Mouse (Mus musculus) heart, embryonic 12.5 days (tissue): ENCODE results near the gene Rbbp4. TPM values are rescaled to one million over a fixed set of nuclear protein-coding genes. Genes with fewer than 3 reads are reported as not detected.

ENCODE experiments used
- ATAC-seq: fragments of 200-750 bp; cut with Nextera tagmentation; 2 replicates; pipeline ENCODE4 v1.8.0; 2017; ENCODE audit warnings: moderate TSS enrichment, moderate library complexity; ENCODE audit not compliant: insufficient number of reproducible peaks, low FRiP score
- H3K27ac ChIP-seq: fragments of 300-500 bp; sonication (generic); 2 replicates; pipeline ENCODE4 v1.5.1; 2016; ENCODE audit warnings: mild to moderate bottlenecking, moderate library complexity; ENCODE audit not compliant: poor library complexity, severe bottlenecking
- H3K27me3 ChIP-seq: fragments of 300-500 bp; sonication (generic); replicated peaks from 2 replicates; pipeline ENCODE4 v1.6.1; 2016; ENCODE audit warnings: mild to moderate bottlenecking, moderate library complexity
- H3K36me3 ChIP-seq: fragments of 300-500 bp; sonication (generic); 2 replicates; pipeline ENCODE4 v1.6.1; 2016; ENCODE audit warnings: mild to moderate bottlenecking, moderate library complexity
- H3K4me1 ChIP-seq: fragments of 300-500 bp; sonication (generic); replicated peaks from 2 replicates; pipeline ENCODE4 v1.6.1; 2016; ENCODE audit warnings: mild to moderate bottlenecking
- H3K4me2 ChIP-seq: fragments of 300-500 bp; sonication (generic); 2 replicates; pipeline ENCODE4 v1.6.1; 2016; ENCODE audit warnings: mild to moderate bottlenecking, moderate library complexity
- H3K4me3 ChIP-seq: fragments of 300-500 bp; sonication (generic); 2 replicates; pipeline ENCODE4 v1.5.1; 2016; ENCODE audit warnings: mild to moderate bottlenecking
- H3K9ac ChIP-seq: fragments of 300-500 bp; sonication (generic); 2 replicates; pipeline ENCODE4 v1.6.1; 2016; ENCODE audit warnings: mild to moderate bottlenecking, moderate library complexity
- H3K9me3 ChIP-seq: fragments of 300-500 bp; sonication (generic); replicated peaks from 2 replicates; pipeline ENCODE4 v1.6.1; 2016; ENCODE audit warnings: mild to moderate bottlenecking, moderate library complexity
- WGBS: fragments of 180-500 bp; shearing (Covaris S2); methylation state at CpG from one replicate; pipeline ENCODE4 v1.1.7; 2016; 5-methylcytosine and 5-hydroxymethylcytosine counted together
- polyA plus RNA-seq: library from polyadenylated mRNA; unstranded; fragments of >200 nt; fragmentation: Nextera tagmentation; extraction: Ambion mirVana; gene quantifications from 2 replicates; pipeline ENCODE4 v1.2.1, GENCODE M21; 2016

The Rbbp4 gene
- polyA plus RNA-seq, 1 experiment from 2014 or later, result 342 TPM

DNA sequence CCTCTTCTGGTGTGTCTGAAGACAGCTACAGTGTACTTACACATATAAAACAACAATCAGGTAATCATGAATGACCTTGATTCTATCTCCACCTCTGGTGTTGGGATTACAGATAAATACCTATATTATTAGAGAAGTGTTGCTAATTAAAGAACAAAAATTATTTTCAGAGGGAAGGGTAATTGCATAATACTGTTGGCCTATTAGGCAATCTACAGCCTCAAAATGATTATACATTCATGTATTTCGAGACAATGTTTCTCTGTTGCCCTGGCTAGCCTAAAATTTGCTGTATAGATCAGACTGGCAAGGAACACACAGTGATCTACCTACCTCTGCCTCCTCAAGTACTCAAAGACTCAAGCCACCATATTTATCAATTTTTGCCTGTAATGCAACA, 11.7 kb downstream of the Rbbp4 start:
- Histone ChIP-seq H3K9ac (no peak overlapping the region), H3K4me3 (no peak overlapping the region), H3K36me3 (peaks cover 73% of the 10 kb centered on the region), H3K4me1 (peaks cover 5% of the 10 kb centered on the region), H3K9me3 (no peaks in the 10 kb centered on the region), H3K27ac (no peak overlapping the region), H3K27me3 (no peaks in the 10 kb centered on the region), H3K4me2 (no peak overlapping the region)
- 100% methylated on average over 1 of the region's 1 CpGs for WGBS
- ATAC-seq, result no peak

DNA sequence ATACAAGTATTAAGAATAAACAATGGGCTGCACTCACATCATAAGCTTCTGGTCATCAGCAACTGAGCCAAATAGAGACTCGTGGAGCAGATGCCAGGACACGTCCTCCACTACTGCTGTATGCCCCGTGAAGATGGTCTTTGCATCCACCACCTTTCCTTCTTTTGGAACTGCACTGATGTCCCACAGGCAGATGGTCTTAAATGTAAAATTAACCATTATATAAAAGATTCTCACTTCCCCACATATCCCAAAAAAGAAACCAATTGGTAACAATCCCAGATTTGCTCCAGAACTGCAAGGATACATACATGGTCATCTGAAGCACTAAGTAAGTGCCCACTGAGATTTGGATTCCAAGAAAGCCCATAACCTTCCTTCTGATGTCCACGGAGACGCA, 13.1 kb downstream of the Rbbp4 start:
- H3K4me3 ChIP-seq, result no peak overlapping the region
- no peak for ATAC-seq
- H3K27ac ChIP-seq, result no peak overlapping the region
- no peaks in the 10 kb centered on the region for H3K27me3 ChIP-seq
- no peak overlapping the region for H3K4me2 ChIP-seq
- H3K9ac ChIP-seq, result no peak overlapping the region
- H3K4me1 ChIP-seq, result peaks cover 5% of the 10 kb centered on the region
- H3K9me3 ChIP-seq, result no peaks in the 10 kb centered on the region
- peaks cover 73% of the 10 kb centered on the region for H3K36me3 ChIP-seq
- WGBS, result 93% methylated on average over 5 of the region's 5 CpGs

DNA sequence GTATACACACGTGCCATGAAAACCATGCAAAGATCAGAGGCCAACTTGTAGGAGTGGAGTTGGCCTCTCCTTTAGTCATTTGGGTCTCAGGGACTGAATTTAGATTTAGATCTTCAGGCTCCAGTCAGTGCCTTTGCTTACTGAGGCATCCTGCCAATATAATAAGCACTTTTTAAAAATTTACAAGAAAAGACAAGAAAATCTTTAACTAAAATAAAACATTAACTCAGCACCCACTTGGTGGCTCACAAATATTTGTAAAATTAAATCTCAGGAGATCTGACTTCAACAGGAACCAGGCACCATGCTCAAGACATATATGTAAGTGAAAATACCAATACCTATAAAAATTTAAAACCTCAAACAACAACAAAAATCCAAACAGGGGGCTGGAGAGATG, 14.3 kb downstream of the Rbbp4 start:
- Histone ChIP-seq H3K4me2 (no peak overlapping the region), H3K27ac (no peak overlapping the region), H3K36me3 (peaks cover 74% of the 10 kb centered on the region), H3K27me3 (no peaks in the 10 kb centered on the region), H3K9me3 (no peaks in the 10 kb centered on the region), H3K4me3 (no peak overlapping the region), H3K4me1 (peaks cover 4% of the 10 kb centered on the region; the same call in 1 of the 2 replicates), H3K9ac (no peak overlapping the region)
- 90% methylated on average over 1 of the region's 1 CpGs for WGBS
- no peak for ATAC-seq

DNA sequence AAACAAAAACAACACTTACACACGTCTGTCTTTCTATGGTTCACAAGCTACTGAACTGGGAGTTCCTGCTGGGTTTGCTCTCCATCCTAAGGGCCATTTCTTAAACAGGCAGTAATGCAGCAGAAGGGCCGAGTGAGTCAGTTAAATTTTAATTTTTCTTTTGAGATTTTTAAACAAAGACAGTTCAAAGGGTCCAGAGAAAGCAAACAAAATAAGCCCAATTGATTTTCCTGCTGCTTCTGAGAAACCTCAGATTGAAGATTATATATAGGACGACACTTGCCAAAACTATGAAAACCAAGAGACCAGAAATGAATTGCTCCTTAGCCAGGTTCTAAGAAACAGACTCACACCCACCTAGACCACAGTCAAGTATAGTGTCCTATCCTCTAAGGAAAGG, 21.3 kb downstream of the Rbbp4 start:
- Histone ChIP-seq H3K27me3 (no peaks in the 10 kb centered on the region), H3K36me3 (peaks cover 88% of the 10 kb centered on the region), H3K9me3 (no peaks in the 10 kb centered on the region), H3K4me1 (no peaks in the 10 kb centered on the region), H3K4me3 (no peak overlapping the region), H3K27ac (no peak overlapping the region), H3K9ac (no peak overlapping the region), H3K4me2 (no peak overlapping the region)
- no peak for ATAC-seq
- WGBS, result 80% methylated on average over 3 of the region's 3 CpGs

DNA sequence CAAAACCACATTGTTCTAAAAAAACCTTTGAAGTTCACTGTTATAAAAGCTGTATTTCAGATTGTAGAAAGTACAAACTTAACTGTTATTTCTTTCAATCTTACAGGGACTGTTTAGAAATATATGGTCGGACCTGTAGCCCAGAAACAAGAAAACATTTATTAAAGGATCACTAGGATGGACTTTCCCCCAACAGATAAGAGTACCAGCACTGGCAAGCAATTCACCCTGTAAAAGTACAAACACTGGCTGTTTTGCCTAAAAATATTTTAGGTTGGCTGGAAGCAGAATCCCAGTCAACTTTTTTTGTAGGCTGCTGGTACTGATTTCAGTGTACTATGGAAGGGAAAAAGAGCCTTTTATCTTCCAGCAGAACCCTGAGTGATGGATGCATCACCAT, 27.2 kb downstream of the Rbbp4 start:
- no peak overlapping the region for H3K4me3 ChIP-seq
- H3K4me1 ChIP-seq, result peaks cover 7% of the 10 kb centered on the region
- H3K27me3 ChIP-seq, result no peaks in the 10 kb centered on the region
- no peaks in the 10 kb centered on the region for H3K9me3 ChIP-seq
- H3K9ac ChIP-seq, result no peak overlapping the region
- no peak overlapping the region for H3K27ac ChIP-seq
- H3K36me3 ChIP-seq, result peaks cover 66% of the 10 kb centered on the region
- ATAC-seq, result no peak
- H3K4me2 ChIP-seq, result no peak overlapping the region
- WGBS, result 92% methylated on average over 1 of the region's 1 CpGs

DNA sequence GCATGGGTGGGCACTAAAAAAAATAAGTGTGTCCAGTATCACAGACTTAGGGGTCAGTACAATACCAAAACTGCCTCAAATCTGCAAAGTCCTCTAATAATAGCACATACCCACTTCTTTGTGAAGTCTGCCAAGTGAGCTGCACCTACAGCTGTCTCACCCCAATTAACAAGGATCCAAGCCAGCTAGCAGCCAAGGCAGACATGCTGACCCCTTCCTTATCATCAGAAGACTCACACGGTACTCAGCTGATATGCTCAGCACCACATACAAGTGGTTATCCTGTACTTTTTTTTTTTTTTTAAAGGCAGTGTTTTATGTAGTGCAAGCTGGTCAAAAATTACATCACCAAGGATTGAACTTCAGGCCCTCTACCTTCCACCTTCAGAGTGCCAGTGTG, 30.9 kb downstream of the Rbbp4 start:
- WGBS, result 5% methylated on average over 1 of the region's 1 CpGs
- H3K36me3 ChIP-seq, result peaks cover 36% of the 10 kb centered on the region
- H3K9me3 ChIP-seq, result peaks cover 4% of the 10 kb centered on the region; the same call in 1 of the 2 replicates
- no peak overlapping the region for H3K9ac ChIP-seq
- no peak for ATAC-seq
- peaks cover 7% of the 10 kb centered on the region for H3K4me1 ChIP-seq
- H3K4me3 ChIP-seq, result no peak overlapping the region
- no peak overlapping the region for H3K27ac ChIP-seq
- no peak overlapping the region for H3K4me2 ChIP-seq
- H3K27me3 ChIP-seq, result no peaks in the 10 kb centered on the region

DNA sequence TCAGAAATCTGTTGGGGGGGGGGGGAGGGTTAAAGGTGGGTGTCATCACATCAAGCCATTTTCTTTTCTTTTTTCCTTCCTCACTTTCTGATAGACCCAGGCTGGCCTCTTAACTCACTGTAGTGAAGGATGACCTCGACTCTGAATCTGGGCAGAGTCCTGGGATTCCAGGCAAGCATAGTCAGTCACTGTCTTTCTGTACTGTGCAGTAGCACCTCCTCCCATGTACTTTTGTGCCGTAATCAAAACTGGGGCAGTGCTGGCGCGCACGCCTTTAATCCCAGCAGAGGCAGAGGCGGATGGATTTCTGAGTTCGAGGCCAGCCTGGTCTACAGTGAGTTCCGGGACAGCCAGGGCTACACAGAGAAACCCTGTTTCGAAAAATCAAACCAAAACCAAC, 31.4 kb downstream of the Rbbp4 start:
- no peak overlapping the region for H3K9ac ChIP-seq
- H3K27me3 ChIP-seq, result no peaks in the 10 kb centered on the region
- peaks cover 7% of the 10 kb centered on the region for H3K4me1 ChIP-seq
- no peak overlapping the region for H3K4me2 ChIP-seq
- peaks cover 33% of the 10 kb centered on the region for H3K36me3 ChIP-seq
- ATAC-seq, result no peak
- no peak overlapping the region for H3K27ac ChIP-seq
- H3K4me3 ChIP-seq, result no peak overlapping the region
- 82% methylated on average over 9 of the region's 9 CpGs for WGBS
- H3K9me3 ChIP-seq, result peaks cover 4% of the 10 kb centered on the region; the same call in 1 of the 2 replicates

DNA sequence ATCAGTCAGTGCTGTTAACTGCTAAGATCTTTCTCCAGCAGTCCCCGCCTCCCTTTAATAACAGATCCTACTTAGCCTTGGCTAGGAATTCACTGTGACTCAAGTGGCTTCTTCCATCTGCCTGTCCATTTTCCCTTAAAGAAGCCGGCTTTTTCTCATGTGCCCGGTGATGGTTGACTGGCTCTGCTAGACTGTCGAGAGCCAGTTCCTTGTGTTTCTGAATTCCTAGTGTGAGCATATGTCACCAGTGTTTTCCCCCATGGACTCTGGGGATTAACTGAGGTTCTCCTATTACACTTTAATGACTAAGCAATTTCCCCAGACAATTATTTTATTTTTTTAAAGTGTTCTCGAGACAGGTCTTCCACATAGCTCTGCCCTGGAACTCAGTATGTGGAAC, 31.8 kb downstream of the Rbbp4 start:
- Histone ChIP-seq H3K9ac (no peak overlapping the region), H3K4me3 (no peak overlapping the region), H3K27ac (no peak overlapping the region; the same call in 1 of the 2 replicates), H3K4me1 (peaks cover 11% of the 10 kb centered on the region), H3K36me3 (peaks cover 28% of the 10 kb centered on the region), H3K27me3 (no peaks in the 10 kb centered on the region), H3K4me2 (no peak overlapping the region), H3K9me3 (peaks cover 4% of the 10 kb centered on the region; the same call in 1 of the 2 replicates)
- no peak for ATAC-seq
- 79% methylated on average over 5 of the region's 5 CpGs for WGBS

DNA sequence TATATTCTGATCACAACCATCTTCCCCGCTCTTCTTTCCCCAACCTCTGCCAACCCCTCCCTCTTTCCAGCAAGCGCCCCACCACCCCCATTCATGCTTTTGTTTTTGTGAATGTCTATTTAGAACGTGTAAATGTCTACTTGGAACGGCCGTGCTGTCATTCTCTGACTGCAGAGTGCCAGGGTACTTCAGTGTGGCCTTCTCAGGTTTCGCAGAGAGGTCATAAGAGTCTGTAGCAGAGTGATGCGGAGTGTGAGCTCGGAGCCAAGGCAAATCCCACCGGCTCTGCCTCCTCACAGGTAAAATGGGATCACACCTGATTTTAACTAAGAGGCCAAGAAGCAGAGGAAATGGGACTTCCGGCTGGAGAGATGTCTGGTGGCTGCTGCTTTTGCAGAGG, 36.0 kb downstream of the Rbbp4 start:
- Histone ChIP-seq H3K4me3 (no peak overlapping the region), H3K9ac (no peak overlapping the region), H3K4me1 (peaks cover 27% of the 10 kb centered on the region), H3K27me3 (no peaks in the 10 kb centered on the region), H3K4me2 (no peak overlapping the region), H3K27ac (no peak overlapping the region), H3K9me3 (peaks cover 4% of the 10 kb centered on the region; the same call in 1 of the 2 replicates), H3K36me3 (no peaks in the 10 kb centered on the region)
- WGBS, result 57% methylated on average over 10 of the region's 10 CpGs
- ATAC-seq, result no peak

DNA sequence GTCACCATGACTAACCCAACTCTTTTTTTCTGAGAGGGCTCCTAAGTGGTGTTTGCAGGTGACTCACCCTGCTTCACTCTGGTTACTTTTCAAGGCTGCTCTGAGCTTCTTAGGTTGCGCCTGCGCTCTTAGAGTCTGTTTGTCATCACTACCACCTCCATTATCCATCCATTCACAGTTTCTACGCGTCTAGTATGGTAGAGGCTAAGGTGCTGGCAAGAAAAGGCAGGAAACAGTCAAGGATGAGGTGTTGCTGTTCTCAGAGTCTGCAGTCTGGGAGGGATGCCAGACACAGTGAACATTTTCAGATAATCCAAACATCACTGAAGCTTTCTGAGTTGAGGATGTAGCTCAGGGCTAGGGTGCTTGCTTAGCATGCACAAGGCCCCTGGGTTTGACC, 37.4 kb downstream of the Rbbp4 start:
- ATAC-seq, result no peak
- H3K9ac ChIP-seq, result no peak overlapping the region
- H3K4me3 ChIP-seq, result no peak overlapping the region
- H3K4me1 ChIP-seq, result peaks cover 32% of the 10 kb centered on the region
- 58% methylated on average over 4 of the region's 4 CpGs for WGBS
- no peak overlapping the region for H3K4me2 ChIP-seq
- H3K27me3 ChIP-seq, result no peaks in the 10 kb centered on the region
- H3K27ac ChIP-seq, result no peak overlapping the region
- peaks cover 4% of the 10 kb centered on the region; the same call in 1 of the 2 replicates for H3K9me3 ChIP-seq
- H3K36me3 ChIP-seq, result no peaks in the 10 kb centered on the region

DNA sequence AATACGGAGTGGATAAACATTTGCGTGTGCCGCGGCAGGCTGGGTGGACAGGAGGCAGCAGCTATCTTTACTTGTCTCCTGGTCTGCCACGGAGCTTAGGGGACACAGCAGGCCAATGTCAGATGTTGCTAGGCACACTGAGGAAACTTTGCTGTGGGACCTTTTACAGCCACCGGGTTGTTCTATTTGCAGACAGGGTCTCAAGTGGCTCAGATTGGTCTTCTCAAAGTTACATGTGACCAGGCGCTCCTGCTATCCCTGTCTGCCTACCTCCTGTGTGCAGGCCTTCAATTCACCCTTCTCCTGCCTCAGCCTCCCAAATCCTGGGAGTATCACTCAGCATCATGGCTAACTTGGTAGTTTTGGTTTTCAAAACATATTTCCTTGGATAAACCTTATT, 39.1 kb downstream of the Rbbp4 start:
- Histone ChIP-seq H3K27me3 (0 out of 2 replicates have a peak, but pooled peaks cover 7% of the 10 kb centered on the region), H3K36me3 (no peaks in the 10 kb centered on the region), H3K4me1 (peaks cover 32% of the 10 kb centered on the region), H3K9me3 (peaks cover under 1% of the 10 kb centered on the region; the same call in 1 of the 2 replicates), H3K9ac (no peak overlapping the region), H3K4me3 (no peak overlapping the region), H3K27ac (0 out of 2 replicates have a peak overlapping the region, but pooled peaks have one; percentile 14), H3K4me2 (no peak overlapping the region)
- no peak for ATAC-seq
- WGBS, result 48% methylated on average over 7 of the region's 7 CpGs

DNA sequence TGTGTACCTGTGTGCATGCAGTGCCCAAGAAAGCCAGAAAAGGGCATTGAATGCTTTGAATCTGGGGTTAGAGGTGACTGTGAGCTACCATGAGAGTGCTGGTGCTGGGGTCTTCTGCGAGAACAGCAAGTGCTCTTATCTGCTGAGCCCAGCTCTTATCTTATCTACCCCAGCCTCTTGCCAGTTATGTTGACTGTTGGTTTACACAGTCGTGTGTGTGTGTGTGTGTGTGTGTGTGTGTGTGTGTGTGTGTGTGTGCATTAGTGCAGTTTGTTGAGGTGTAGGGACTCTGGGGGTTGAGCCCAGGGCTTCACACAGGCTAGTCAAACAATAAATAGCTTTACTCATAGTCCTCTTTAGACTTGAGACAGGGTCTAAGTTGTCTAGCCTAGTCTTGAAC, 40.0 kb downstream of the Rbbp4 start:
- Histone ChIP-seq H3K4me2 (no peak overlapping the region), H3K27ac (no peak overlapping the region), H3K9ac (no peak overlapping the region), H3K9me3 (no peaks in the 10 kb centered on the region), H3K27me3 (0 out of 2 replicates have a peak, but pooled peaks cover 7% of the 10 kb centered on the region), H3K36me3 (no peaks in the 10 kb centered on the region), H3K4me3 (no peak overlapping the region), H3K4me1 (peaks cover 32% of the 10 kb centered on the region)
- 10% methylated on average over 2 of the region's 2 CpGs for WGBS
- no peak for ATAC-seq
